Mouse (Mus musculus) gastrocnemius, adult 2 months (tissue): ENCODE data around the gene Hs1bp3. TPM values are rescaled to one million over a fixed set of nuclear protein-coding genes. Genes with fewer than 3 reads are reported as not detected.

Experiments used
- DNase-seq: peaks from one replicate; pipeline ENCODE4 v3.0.0; 2022
- H3K27ac ChIP-seq: fragments of 200-600 bp; 2 replicates; pipeline ENCODE4 v1.8.1; 2022; ENCODE audit warnings: mild to moderate bottlenecking
- H3K4me3 ChIP-seq: fragments of 200-600 bp; 2 replicates; pipeline ENCODE4 v1.8.1; 2022; ENCODE audit warnings: mild to moderate bottlenecking, moderate library complexity
- CTCF ChIP-seq: fragments of 200-600 bp; IDR thresholded peaks from 2 replicates; pipeline ENCODE4 v1.8.1; 2022; ENCODE audit warnings: antibody characterized with exemption, mild to moderate bottlenecking, moderate library complexity
- intact Hi-C: fragments of 180-260 bp; cut with DNase I; formaldehyde crosslinking; loops from one replicate; pipeline ENCODE4 v1.15.1; 2025
- total RNA-seq, 2 experiments: library from RNA; stranded (reverse); gene quantifications; 2 replicates each; pipeline ENCODE4 v1.2.3; 2021

The Hs1bp3 gene
- total RNA-seq, 2 experiments from 2014 or later: 6.1 to 7.7 TPM

DNA sequence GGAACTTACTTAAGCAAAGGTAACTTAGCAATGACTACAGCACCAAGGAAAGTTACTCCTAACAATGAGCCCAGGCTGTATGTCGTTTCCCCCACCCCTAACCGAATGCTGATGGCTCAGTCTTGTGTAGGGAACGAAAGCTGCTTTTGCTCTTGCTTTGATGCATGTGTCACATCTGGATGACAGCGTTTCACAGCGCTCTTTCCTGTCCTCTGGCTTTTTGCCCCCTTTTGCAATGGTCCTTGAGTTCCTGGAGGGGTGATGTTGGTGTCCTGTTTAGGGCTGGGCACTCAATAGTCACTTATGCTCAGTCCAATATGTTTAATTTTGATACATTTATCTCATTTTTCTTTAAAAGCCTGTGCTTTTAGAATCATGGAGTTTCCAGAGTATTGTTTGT, 48.6 kb downstream of the Hs1bp3 start:
- intact Hi-C loops: no loop called here
- H3K4me3 ChIP-seq: no peak overlapping the region
- H3K27ac ChIP-seq: no peak overlapping the region
- TF ChIP-seq CTCF: no peak
- DNase-seq: no peak

DNA sequence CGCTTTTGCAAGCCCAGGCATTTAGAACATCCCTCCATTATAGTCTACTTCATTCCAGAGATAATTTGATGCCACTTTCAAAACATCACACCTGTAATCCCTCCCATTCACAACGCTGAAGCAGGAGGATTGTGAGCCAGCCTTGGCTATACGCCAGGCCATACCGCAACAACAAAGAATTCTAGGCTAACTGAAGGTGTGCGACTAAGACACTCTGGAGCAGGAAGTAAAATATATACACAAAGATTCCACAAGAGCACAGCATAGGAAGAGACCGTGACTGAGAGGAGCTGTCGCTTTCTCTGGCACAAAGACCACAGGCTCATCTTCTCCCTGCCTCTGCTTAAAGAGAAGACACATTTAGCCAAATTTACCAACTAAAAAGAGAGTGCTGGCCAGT, 49.2 kb downstream of the Hs1bp3 start:
- Histone ChIP-seq H3K4me3 (no peak overlapping the region), H3K27ac (no peak overlapping the region)
- intact Hi-C loops: no loop called here
- no peak for DNase-seq
- no peak for TF ChIP-seq CTCF

DNA sequence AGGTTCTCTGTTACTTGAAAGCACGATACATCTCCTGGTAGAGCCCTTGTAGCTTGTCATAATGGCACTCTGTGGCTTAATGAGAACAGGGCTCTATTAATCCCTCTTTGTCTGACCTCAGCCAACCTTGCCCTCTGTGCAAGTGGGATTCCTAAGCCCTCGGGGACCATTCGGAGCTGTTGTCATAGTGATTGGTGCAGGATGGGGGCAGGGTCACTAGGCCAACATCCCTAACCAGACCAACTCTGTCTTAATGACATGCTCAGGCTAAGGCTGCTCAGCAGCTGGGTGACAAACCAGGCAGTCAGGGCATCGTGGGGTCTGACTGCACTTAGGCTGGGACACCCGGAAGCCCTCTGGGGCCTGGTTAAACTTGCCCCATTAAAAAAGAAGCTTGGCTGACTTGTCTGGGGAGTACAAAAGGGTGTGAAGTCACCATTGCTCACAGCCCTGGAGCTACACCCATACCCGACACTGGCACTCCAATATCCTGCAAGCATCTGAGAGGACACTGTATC, 51.1 kb downstream of the Hs1bp3 start:
- TF ChIP-seq CTCF: no peak
- intact Hi-C loops: no loop called here
- no peak overlapping the region for H3K4me3 ChIP-seq

DNA sequence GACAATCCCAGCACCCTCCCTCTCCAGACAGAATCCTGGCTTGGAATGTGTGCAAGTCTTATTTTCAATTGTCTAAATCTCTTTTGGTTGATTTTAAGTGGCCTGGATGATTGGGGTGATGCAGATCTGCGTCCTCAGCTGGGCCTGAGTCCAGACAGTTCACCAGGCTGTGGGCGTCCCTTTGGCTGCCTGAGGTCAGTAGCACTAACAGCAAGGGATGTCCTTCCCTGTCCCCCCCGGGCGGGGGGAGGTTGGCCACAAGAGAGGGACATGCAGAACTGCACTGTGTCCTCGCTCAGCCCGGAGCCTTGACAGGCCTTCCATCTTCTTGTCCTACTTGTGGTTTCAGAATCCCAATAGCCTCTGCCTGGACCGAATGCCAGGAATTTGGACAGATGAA, 52.1 kb downstream of the Hs1bp3 start:
- no peak overlapping the region for H3K27ac ChIP-seq
- no peak overlapping the region for H3K4me3 ChIP-seq
- DNase-seq: peak; percentile 45
- TF ChIP-seq CTCF: no peak
- intact Hi-C loops: no loop called here

More for the DNA sequence above, 51.1 kb downstream of the Hs1bp3 start:
- no peak for DNase-seq
- H3K27ac ChIP-seq: no peak overlapping the region

DNA sequence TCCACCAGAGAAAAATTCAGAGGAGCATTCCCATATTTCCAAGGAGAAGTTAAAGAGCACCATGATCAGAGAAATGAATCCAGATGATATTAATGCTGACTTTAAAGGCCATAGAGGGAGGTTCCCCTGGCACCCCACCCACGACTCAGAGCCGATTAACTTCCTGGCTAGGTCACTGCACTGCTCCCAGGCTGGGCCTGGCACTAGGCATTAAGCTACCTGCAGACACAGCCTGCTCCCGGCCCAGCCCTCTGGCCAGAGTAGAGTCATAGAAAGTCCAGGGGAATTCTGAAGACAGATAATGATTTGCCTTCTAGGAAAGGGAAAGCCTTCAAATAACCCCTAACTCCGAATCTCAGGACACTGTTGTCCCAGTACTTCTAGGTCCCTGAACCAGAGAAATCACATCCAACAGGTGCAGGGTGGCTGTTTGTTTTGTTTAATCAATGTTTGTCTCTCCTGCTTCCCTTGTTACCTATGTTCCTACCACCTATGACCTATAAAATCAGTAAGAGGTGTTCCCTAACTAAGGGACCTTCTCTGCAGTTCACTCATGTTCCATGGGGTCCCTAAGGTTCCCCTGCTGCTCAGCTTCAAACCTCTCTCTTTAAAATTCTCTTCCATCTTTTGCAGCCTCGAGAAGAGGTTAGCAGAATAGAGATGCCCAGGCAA, 52.8 kb downstream of the Hs1bp3 start:
- no peak overlapping the region for H3K4me3 ChIP-seq
- DNase-seq: no peak
- no peak overlapping the region for H3K27ac ChIP-seq
- TF ChIP-seq CTCF: no peak
- intact Hi-C loops: no loop called here

DNA sequence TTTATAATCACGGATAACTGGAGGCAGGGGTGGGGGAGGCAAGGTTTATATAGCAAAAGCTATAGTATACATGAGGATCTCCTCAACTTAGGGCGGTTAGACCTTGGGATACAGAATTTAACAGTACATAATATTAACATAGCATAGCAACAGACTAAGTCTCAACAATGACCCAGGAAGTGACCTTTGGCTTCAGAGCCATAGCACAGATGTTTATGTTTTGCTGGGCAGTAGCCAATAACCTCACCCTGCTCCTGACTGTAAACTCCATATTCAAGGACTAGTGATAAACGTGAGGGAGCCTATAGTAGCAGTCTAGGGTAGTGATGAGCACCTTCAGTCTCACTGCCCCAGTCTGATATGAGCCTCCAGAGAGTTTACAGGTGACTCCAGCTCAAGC, 53.5 kb downstream of the Hs1bp3 start:
- DNase-seq: no peak
- no peak overlapping the region for H3K27ac ChIP-seq
- no peak overlapping the region for H3K4me3 ChIP-seq
- TF ChIP-seq CTCF: no peak
- intact Hi-C loops: no loop called here

DNA sequence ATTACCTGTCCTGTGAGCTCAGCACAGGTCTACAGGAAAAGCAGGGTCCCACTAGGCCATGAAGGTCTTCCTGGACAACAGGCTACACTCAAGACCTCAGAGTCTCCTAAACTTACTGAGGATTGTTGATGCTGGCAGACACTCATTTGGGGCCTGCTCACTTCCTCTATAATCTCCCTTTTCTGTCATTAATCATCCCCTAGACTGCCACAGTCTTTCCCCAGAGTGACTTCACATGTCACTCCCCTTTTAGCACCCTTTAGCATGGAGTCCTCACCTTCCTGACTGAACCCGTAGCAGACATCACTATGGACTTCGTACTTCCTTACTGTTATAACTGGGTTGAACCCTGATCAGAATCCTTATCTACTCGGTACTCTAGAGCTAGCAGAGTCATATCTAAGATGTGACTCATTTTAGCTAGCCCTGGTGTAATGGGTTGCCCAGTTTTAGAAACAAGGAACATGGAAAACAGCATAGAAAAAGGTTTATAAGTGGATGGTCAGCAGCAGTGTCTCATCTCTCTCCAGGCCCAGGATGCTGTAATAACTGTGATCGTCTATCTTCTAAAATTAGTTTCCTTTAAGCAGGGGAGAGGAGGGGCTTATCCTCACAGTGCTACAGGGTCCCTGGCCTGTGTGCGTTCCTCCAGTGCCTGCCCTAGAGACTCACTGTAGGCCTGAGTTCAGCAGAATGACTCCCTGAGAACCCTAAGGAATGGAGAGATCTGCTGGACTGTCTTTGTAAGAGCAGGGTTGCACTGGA, 58.7 kb downstream of the Hs1bp3 start:
- DNase-seq: no peak
- Histone ChIP-seq H3K27ac (no peak overlapping the region), H3K4me3 (no peak overlapping the region)
- no peak for TF ChIP-seq CTCF
- intact Hi-C loops: no loop called here

DNA sequence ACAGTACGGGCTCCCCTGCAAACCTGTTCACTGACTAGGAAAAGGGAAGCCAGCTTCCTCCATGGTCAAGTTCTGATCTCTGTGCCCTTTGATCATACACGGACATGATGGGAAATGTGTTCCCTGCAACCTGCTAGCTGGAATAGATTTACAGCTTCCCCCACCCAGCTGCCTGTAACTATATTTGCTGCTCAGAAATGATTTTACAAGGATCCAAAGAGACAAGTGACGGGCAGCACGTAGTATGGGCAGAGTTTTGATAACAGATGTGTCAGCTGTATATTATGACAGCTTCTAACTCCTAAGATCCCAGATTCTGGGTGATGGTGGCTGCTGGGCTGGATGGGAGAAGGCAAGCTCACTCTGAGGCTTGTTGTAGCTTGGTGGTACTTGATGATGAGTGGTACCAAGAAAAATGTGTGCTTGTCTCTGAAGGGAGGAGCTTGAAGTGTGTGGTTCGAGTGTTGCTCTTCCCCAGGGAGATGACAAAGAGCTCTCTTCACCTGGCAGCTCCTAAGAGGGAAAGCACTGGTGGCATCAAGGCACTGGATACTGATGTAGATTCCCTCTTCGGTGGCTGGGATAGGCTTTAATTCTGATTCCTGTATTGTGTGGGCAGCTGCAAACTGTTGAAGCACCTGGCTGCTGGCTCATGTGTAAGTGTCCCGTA, 59.4 kb downstream of the Hs1bp3 start:
- H3K4me3 ChIP-seq: no peak overlapping the region
- intact Hi-C loops: no loop called here
- H3K27ac ChIP-seq: no peak overlapping the region
- no peak for DNase-seq
- TF ChIP-seq CTCF: no peak

DNA sequence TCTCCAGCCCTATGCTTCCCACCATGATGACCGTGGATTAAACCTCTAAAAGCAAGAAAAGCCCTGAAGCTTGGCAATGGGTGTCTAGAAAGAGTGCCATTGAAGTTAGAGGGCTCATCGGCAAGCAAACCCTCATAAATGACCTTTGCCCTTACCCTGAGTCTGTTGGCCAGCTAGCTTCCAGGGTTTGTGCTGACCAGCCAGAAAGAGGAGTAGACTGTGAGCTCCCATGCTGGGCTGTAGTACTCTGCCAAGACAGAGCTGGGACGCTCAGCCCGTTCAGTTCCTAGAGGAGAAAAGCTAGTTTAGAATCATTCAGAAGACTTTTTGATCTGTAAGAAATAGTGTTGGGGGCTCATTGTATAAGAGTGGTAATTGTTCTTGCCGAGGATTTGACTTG, 60.5 kb downstream of the Hs1bp3 start:
- no peak for TF ChIP-seq CTCF
- Histone ChIP-seq H3K27ac (no peak overlapping the region), H3K4me3 (no peak overlapping the region)
- DNase-seq: peak; percentile 44
- intact Hi-C loops: no loop called here

DNA sequence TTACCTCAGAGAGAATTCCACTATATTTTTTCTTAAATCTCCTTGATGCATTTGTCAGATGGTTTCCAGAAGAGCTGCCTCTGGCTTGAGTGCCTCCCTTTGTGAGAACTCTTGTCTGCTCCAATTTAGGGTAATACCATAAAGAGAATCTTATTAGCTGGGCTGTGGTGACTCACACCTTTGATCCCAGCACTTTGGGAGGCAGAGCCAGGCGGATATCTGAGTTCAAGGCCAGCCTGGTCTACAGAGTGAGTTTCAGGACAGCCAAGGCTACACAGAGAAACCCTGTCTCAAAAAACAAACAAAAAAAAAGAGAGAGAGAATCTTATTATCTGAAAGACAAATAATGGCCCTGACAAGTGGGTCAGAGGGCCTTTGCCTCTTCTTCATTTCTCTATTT, 63.9 kb downstream of the Hs1bp3 start:
- H3K4me3 ChIP-seq: no peak overlapping the region
- no peak for TF ChIP-seq CTCF
- intact Hi-C loops: no loop called here
- peak overlapping the region; percentile 20; the same call in 1 of the 2 replicates for H3K27ac ChIP-seq
- no peak for DNase-seq

DNA sequence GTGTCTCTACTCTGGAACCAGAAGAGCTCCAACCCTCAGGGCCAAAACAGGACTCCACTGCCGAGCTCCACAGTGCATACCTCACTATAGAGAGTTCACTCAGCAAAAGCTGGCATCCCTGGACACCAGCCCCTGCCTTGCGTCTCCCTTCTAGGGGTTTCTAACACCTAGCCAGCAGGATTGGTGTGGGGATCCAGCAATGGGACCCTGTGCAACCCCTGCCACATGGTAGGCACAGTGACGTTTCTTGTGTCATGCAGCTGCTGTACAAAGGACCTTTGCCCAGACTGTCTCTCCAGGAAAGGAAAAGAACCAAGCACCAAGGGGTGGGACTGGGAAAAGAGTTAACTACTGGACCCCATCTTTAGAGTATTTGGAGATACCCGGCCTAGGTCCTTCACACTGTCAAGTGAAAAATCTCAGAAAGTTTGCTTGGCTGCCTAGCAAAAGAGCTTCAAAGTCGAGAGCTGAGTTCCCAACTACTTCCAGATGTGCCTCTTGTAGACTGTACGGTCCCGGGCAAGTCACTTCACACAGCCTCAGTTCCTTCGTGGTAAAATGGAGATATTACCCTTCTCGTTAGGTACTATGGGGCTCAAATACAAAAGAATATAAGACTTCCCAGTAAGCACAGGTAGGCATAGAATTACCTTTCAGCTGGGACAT, 64.9 kb downstream of the Hs1bp3 start:
- intact Hi-C loops: no loop called here
- peak overlapping the region; percentile 56 for H3K27ac ChIP-seq

DNA sequence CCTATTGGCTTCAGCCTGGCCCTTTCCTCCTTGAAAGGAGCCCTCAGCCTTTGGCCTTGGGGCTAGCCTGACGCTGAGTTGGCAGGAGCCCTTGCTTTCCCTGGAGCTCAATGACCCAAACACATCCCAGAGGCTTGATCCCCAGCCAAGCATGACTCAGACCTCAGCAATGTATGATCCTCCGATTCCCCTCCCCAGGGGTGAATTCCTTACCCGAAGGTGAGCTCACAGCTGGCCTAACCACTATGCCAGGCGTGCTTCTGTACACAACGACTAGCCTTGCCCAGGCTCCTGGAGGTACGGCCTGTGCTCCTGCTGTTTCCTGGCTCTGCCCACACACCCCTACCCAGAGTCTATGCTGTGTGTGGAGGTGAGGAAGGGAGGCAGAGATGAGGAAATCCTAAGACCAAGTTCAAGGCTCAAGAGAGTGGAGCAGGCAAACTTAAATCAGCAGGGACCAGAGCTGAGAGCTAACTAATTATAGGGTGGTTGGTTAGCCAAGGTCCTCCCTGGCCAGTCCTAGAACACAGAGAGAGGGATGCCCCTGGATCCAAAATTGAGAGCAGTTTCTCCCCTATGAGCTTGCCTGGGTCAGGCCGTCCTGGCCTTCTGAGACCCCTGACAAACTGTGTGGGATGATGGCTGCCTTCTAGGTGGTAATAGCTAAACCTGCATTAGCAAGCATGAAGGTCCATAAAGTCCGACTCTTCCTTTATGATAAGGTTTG, 66.7 kb downstream of the Hs1bp3 start:
- Histone ChIP-seq H3K27ac (peak overlapping the region; percentile 63), H3K4me3 (no peak overlapping the region)
- DNase-seq: peak; percentile 87
- intact Hi-C loops: loop anchor here (5.0 kb wide), 1 partner anchor 122 kb away; the partner anchor contains the start of gene Rhob
- TF ChIP-seq CTCF: no peak

More for the DNA sequence above, 64.9 kb downstream of the Hs1bp3 start:
- no peak for TF ChIP-seq CTCF
- no peak for DNase-seq
- H3K4me3 ChIP-seq: no peak overlapping the region
